ENCODE assay signal across 8 mouse cellular contexts in genomic region chr17:26677711-26678637, GRCm38 (mm10). TPM values are rescaled to one million over a fixed set of nuclear protein-coding genes. Genes with fewer than 3 reads are reported as not detected.
A peak's percentile ranks its signal among the peaks of the same experiment; 100 is the strongest.
DNase-seq lines count a peak whose midpoint lies in the region; ATAC-seq and TF ChIP-seq lines count a peak whose summit lies in the region.

No protein-coding gene starts in this region.

- H3K9ac ChIP-seq in heart, embryonic 13.5 days = peak overlapping the region; percentile 60
- peak overlapping the region; percentile 22; the same call in 1 of the 2 replicates for H3K9ac ChIP-seq in intestine, postnatal 0 days (ENCODE audit: low read depth, low read length)
- H3K9ac ChIP-seq in midbrain, embryonic 13.5 days (replicated peaks) = peak overlapping the region; percentile 48

- H3K4me3 ChIP-seq in heart, embryonic 13.5 days = peak overlapping the region; percentile 93
- H3K4me3 ChIP-seq in brown adipose tissue, adult 24 weeks (ENCODE audit: insufficient read depth, low read depth, low read length) = peak overlapping the region; percentile 21
- H3K4me3 ChIP-seq in intestine, postnatal 0 days (ENCODE audit: low read depth, low read length) = no peak overlapping the region
- peak overlapping the region; percentile 85; the same call in 1 of the 2 replicates for H3K4me3 ChIP-seq in midbrain, embryonic 13.5 days (replicated peaks)

- H3K4me1 ChIP-seq in heart, embryonic 13.5 days = peaks cover 33% of the 10 kb centered on the region
- H3K4me1 ChIP-seq in brown adipose tissue, adult 24 weeks (ENCODE audit: control insufficient read depth, insufficient read depth, insufficient read length, low read length) = peaks cover 14% of the 10 kb centered on the region
- no peaks in the 10 kb centered on the region for H3K4me1 ChIP-seq in intestine, postnatal 0 days (replicated peaks; ENCODE audit: control insufficient read depth, insufficient read depth, low read length)
- peaks cover 27% of the 10 kb centered on the region for H3K4me1 ChIP-seq in midbrain, embryonic 13.5 days (replicated peaks)

- peak overlapping the region; percentile 53; the same call in 1 of the 2 replicates for H3K27ac ChIP-seq in heart, embryonic 13.5 days (replicated peaks)
- H3K27ac ChIP-seq in brown adipose tissue, adult 24 weeks (replicated peaks; ENCODE audit: low read depth, low read length) = peak overlapping the region; percentile 57
- H3K27ac ChIP-seq in intestine, postnatal 0 days (ENCODE audit: low read depth, low read length) = no peak overlapping the region
- no peak overlapping the region for H3K27ac ChIP-seq in midbrain, embryonic 13.5 days

- peak overlapping the region; percentile 82 for H3K4me2 ChIP-seq in heart, embryonic 13.5 days
- H3K4me2 ChIP-seq in intestine, postnatal 0 days (replicated peaks; ENCODE audit: low read depth) = peak overlapping the region; percentile 75
- peak overlapping the region; percentile 66 for H3K4me2 ChIP-seq in midbrain, embryonic 13.5 days (replicated peaks)

- no peak for ATAC-seq in heart, embryonic 13.5 days (ENCODE audit: extremely low read depth, insufficient number of reproducible peaks, low FRiP score, low TSS enrichment)
- no peak for ATAC-seq in intestine, postnatal 0 days
- ATAC-seq in midbrain, embryonic 13.5 days = no peak

- 68% methylated on average over 7 of the region's 7 CpGs for WGBS in heart, embryonic 13.5 days
- WGBS in intestine, postnatal 0 days = 73% methylated on average over 7 of the region's 7 CpGs
- WGBS in midbrain, embryonic 13.5 days = 90% methylated on average over 7 of the region's 7 CpGs

- no peak for TF ChIP-seq CTCF in intestine, postnatal 0 days (IDR thresholded peaks at IDR 0.05; ENCODE audit: low read depth)

- H3K9me3 ChIP-seq in heart, embryonic 13.5 days = peaks cover 3% of the 10 kb centered on the region; the same call in 1 of the 2 replicates
- no peaks in the 10 kb centered on the region for H3K9me3 ChIP-seq in intestine, postnatal 0 days (ENCODE audit: control insufficient read depth)
- no peaks in the 10 kb centered on the region for H3K9me3 ChIP-seq in midbrain, embryonic 13.5 days

- H3K27me3 ChIP-seq in heart, embryonic 13.5 days (replicated peaks) = no peaks in the 10 kb centered on the region; the same call in 1 of the 2 replicates
- H3K27me3 ChIP-seq in intestine, postnatal 0 days (replicated peaks; ENCODE audit: control insufficient read depth, insufficient read depth, low read length) = no peaks in the 10 kb centered on the region
- peaks cover 15% of the 10 kb centered on the region for H3K27me3 ChIP-seq in midbrain, embryonic 13.5 days

- no peak for DNase-seq in heart, adult 11 months
- DNase-seq in left cerebral cortex, adult 8-10 months (ENCODE audit: low spot score in 2 of 2) = no peak
- no peak for DNase-seq in urinary bladder, adult 2 months (ENCODE audit: low spot score)
- DNase-seq in testis, postnatal 14 days (ENCODE audit: low spot score) = no peak

- H3K36me3 ChIP-seq in heart, embryonic 13.5 days = peaks cover 26% of the 10 kb centered on the region
- peaks cover 5% of the 10 kb centered on the region; the same call in 1 of the 2 replicates for H3K36me3 ChIP-seq in intestine, postnatal 0 days (ENCODE audit: control insufficient read depth, insufficient read depth)
- peaks cover 4% of the 10 kb centered on the region for H3K36me3 ChIP-seq in midbrain, embryonic 13.5 days

RNA-seq across cellular contexts. Expression of gene Atp6v0e, which starts 14.9 kb away (rescaled TPM):
- 187 and 228 TPM in 2 replicates for polyA plus RNA-seq in heart, embryonic 13.5 days (2015; fragmentation: Nextera tagmentation; extraction: Ambion mirVana)
- 314 and 348 TPM in 2 replicates for polyA plus RNA-seq in brown adipose tissue, adult 24 weeks (2012; ENCODE audit: insufficient read depth, insufficient read length, missing spikeins)
- polyA plus RNA-seq in intestine, postnatal 0 days (2015; fragmentation: Nextera tagmentation; extraction: Ambion mirVana) = 523 and 571 TPM in 2 replicates
- 93.2 and 105 TPM in 2 replicates for polyA plus RNA-seq in midbrain, embryonic 13.5 days (2015; fragmentation: Nextera tagmentation; extraction: Ambion mirVana)
- 10 to 100 TPM; 34.5 to 46.9 (median 43.4) TPM for total RNA-seq in left cerebral cortex, adult 8-10 months (2022)
- polyA plus RNA-seq in urinary bladder, adult 2 months (2012; rRNA removed) = 260 and 293 TPM in 2 replicates

RNA-seq across cellular contexts. Expression of gene Crebrf, which starts 37.5 kb away (rescaled TPM):
- 9.4 and 10.2 TPM in 2 replicates for polyA plus RNA-seq in heart, embryonic 13.5 days (2015; fragmentation: Nextera tagmentation; extraction: Ambion mirVana)
- 16.0 and 26.6 TPM in 2 replicates for polyA plus RNA-seq in brown adipose tissue, adult 24 weeks (2012; ENCODE audit: insufficient read depth, insufficient read length, missing spikeins)
- polyA plus RNA-seq in intestine, postnatal 0 days (2015; fragmentation: Nextera tagmentation; extraction: Ambion mirVana) = 13.5 and 15.1 TPM in 2 replicates
- polyA plus RNA-seq in midbrain, embryonic 13.5 days (2015; fragmentation: Nextera tagmentation; extraction: Ambion mirVana) = 16.9 and 18.0 TPM in 2 replicates
- total RNA-seq in left cerebral cortex, adult 8-10 months (2022) = 100 to 1,000 TPM; 167 to 219 (median 192) TPM
- polyA plus RNA-seq in urinary bladder, adult 2 months (2012; rRNA removed) = 14.9 and 18.5 TPM in 2 replicates

Comparison
In these comparisons a context has a peak if more than half of its experiments do, and no peak if none do; other contexts are left out.
1. H3K27ac ChIP-seq: peak in heart, embryonic 13.5 days (single experiment) and brown adipose tissue, adult 24 weeks (single experiment); none in intestine, postnatal 0 days (single experiment) and midbrain, embryonic 13.5 days (single experiment).
2. Peak in every context shown above with its lines, with median percentiles within 50 percentile points of each other: H3K4me2 ChIP-seq and H3K9ac ChIP-seq.